Mouse (Mus musculus): ENCODE results near the gene Gpn2.

Gpn2 gene

GRCm38 (mm10) chr4:133595538-133595937 is 11.4 kb downstream of the Gpn2 start:
- DNase-seq (ENCODE audit: low spot score): no peak

GRCm38 (mm10) chr4:133596084-133596483 is 11.9 kb downstream of the Gpn2 start:
- DNase-seq (ENCODE audit: low spot score): no peak

GRCm38 (mm10) chr4:133598616-133599015 is 14.5 kb downstream of the Gpn2 start:
- no peak for DNase-seq (ENCODE audit: low spot score)

GRCm38 (mm10) chr4:133599116-133599515 is 15.0 kb downstream of the Gpn2 start:
- DNase-seq (ENCODE audit: low spot score): no peak

- peak; percentile 88 for DNase-seq (ENCODE audit: low spot score)
Observed at GRCm38 (mm10) chr4:133599571-133600073, 15.5 kb downstream of the Gpn2 start.

- no peak for DNase-seq (ENCODE audit: low spot score)
Observed at GRCm38 (mm10) chr4:133600306-133600705, 16.1 kb downstream of the Gpn2 start.

- DNase-seq (ENCODE audit: low spot score): peak; percentile 79
Observed at GRCm38 (mm10) chr4:133601721-133602218, 17.6 kb downstream of the Gpn2 start, which contains the start of gene Sfn. Sfn (minus strand) TSS chr4:133602168.

- DNase-seq (ENCODE audit: low spot score): no peak
Observed at GRCm38 (mm10) chr4:133603056-133603455, 18.9 kb downstream of the Gpn2 start.

GRCm38 (mm10) chr4:133604175-133604574 is 20.0 kb downstream of the Gpn2 start:
- DNase-seq (ENCODE audit: low spot score): no peak

GRCm38 (mm10) chr4:133604856-133605255 is 20.7 kb downstream of the Gpn2 start:
- DNase-seq (ENCODE audit: low spot score): no peak

- DNase-seq (ENCODE audit: low spot score): no peak
Observed at GRCm38 (mm10) chr4:133605330-133605729, 21.2 kb downstream of the Gpn2 start.

GRCm38 (mm10) chr4:133607284-133607683 is 23.1 kb downstream of the Gpn2 start:
- no peak for DNase-seq (ENCODE audit: low spot score)

GRCm38 (mm10) chr4:133609719-133610118 is 25.6 kb downstream of the Gpn2 start:
- DNase-seq (ENCODE audit: low spot score): peak; percentile 94

- DNase-seq (ENCODE audit: low spot score): no peak
Observed at GRCm38 (mm10) chr4:133611815-133612214, 27.7 kb downstream of the Gpn2 start.

- DNase-seq (ENCODE audit: low spot score): no peak
Observed at GRCm38 (mm10) chr4:133612416-133612815, 28.3 kb downstream of the Gpn2 start.

GRCm38 (mm10) chr4:133613026-133613425 is 28.9 kb downstream of the Gpn2 start:
- DNase-seq (ENCODE audit: low spot score): no peak

- DNase-seq (ENCODE audit: low spot score): no peak
Observed at GRCm38 (mm10) chr4:133613867-133614266, 29.7 kb downstream of the Gpn2 start.

GRCm38 (mm10) chr4:133614274-133614761 is 30.2 kb downstream of the Gpn2 start:
- no peak for DNase-seq (ENCODE audit: low spot score)

- no peak for DNase-seq (ENCODE audit: low spot score)
Observed at GRCm38 (mm10) chr4:133615416-133615815, 31.3 kb downstream of the Gpn2 start.

- no peak for DNase-seq (ENCODE audit: low spot score)
Observed at GRCm38 (mm10) chr4:133617936-133618335, 33.8 kb downstream of the Gpn2 start.

- DNase-seq (ENCODE audit: low spot score): no peak
Observed at GRCm38 (mm10) chr4:133619473-133620136, 35.4 kb downstream of the Gpn2 start.

- no peak for DNase-seq (ENCODE audit: low spot score)
Observed at GRCm38 (mm10) chr4:133620668-133621067, 36.5 kb downstream of the Gpn2 start.

GRCm38 (mm10) chr4:133622161-133622695 is 38.1 kb downstream of the Gpn2 start:
- DNase-seq (ENCODE audit: low spot score): no peak

Measured in testis, postnatal 10 days (tissue).